Mouse (Mus musculus): ENCODE results near the gene Tm2d3.

DNA sequence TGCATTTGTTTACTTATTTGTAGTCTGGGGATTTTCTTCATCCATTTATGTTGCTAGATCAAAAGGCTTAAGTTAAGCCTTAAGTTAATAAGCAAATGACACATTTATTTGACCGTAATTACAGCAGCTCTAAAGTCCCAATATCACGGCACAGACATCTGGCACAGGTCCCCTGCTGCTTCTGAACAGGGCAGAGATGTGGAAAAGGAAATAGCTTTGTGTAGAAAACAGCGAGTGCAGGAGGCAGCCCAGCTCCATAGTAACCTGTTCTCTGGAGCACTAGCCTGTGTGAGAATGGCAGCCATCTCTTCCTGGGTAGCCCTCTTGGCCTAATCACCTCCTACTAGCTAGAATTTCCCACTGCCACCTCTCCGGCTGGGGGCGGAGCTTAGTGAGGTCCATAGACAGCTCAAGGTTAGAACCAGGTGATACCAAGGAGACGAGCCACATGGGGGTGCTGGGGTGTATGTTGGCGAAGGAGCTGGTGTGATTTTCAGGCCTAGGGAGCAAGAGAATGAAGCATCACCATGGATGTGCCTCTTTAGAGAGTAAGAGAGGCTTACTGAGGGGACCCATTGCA, 6.6 kb upstream of the Tm2d3 start:
- TF ChIP-seq GATA1 (IDR thresholded peaks at IDR 0.05; ENCODE audit: borderline replicate concordance, low read length): no peak
- no peak for TF ChIP-seq FLI1 (IDR thresholded peaks at IDR 0.05; ENCODE audit: low read length)
